Mouse (Mus musculus) cerebellum, adult 9-11 months (tissue): Measurements from ENCODE around the gene Bdp1.

Experiments used
- DNase-seq: peaks from one replicate; pipeline ENCODE4 v3.0.0; 2022

The Bdp1 gene

DNA sequence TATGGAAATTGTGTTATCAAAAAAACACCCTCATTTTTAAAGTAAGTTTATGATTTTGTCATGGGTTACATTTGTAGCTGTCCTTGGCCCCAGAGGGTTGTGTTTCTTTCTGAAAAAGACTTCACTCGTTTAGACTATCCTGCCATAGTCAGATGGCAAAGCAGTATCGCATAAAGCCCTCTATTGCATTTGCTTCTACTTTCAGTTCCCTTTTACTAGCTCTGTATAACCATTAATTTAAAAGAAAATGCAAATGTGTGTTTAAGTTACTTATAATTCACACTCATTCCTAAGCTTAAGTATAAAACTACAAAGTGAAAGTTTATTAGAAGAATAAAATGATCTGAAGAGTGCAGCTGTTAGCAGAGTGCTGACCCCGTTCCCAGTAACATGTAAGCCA lies 104.8 kb downstream of the Bdp1 start:
- DNase-seq = no peak

DNA sequence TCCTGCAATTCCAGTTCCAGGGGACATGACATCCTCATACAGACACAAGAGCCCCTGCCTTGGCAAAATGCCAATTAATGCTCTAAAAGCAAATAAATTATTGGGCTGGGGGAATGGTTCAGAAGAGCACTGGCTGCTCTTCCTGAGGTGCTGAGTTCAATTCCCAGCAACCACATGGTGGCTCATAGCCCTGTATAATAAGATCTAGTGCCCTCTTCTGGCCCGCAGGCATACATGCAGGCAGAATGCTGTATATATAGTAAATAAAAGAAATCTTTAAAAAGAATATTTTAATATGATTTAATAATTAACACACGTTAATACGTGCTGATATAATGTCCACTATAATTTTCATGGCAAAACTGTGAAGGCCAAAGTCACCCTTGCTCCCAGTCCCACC lies 105.8 kb downstream of the Bdp1 start:
- DNase-seq = no peak

DNA sequence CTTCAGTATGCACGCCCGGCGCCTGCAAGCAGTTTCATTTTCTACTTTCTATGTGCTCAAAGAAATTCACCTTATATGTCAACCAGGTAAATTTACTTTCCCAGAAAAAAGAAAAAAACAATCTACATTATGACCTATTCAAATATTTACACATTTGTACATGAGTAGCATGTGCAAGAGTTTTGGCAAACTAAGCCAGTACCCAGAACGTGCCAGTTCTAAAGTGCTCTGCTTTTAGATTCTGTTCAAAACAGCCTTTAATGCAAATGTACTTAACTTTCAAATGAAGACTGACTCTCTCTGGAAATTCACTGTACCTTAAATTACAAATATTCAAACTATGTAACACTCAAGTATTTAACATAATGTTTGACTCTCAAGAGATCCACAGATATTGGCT lies 114.3 kb downstream of the Bdp1 start:
- DNase-seq = no peak

DNA sequence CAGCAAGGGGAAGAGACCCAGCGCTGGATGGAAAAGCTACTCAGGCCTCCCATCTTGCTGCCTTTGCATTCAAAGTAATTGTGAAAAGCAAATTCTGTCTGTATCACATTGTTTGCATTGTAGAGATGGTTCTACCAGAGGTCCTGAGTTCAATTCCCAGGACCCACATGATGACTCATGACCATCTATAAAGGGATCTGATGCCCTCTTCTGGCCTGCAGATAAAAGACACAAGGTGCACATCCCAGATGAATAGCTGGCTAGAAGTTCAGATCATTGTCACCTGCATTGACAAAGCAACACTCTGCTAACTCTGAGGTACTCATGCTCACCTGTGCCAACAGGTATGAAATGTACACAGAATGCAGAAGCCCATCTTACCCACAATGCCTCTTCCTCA lies 120.5 kb downstream of the Bdp1 start:
- DNase-seq = no peak

DNA sequence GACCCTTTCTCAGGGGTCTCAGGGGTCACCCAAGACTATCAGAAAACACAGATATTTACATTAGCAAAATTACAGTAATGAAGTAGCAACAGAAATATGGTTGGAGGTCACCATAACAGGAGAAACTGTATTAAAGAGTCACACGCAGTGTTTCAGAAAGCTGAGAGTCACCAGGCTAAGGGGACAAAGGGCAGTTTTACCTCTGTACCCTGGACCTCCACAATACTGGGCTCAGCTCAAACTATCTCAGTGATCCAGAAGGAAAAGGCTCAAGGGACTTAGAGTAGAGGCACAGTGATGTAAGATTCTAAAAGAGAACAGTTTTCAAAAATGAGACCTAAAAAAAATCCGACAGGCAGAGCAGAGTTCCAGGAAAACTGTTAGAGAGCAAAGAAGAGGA lies 124.5 kb downstream of the Bdp1 start:
- DNase-seq = no peak

DNA sequence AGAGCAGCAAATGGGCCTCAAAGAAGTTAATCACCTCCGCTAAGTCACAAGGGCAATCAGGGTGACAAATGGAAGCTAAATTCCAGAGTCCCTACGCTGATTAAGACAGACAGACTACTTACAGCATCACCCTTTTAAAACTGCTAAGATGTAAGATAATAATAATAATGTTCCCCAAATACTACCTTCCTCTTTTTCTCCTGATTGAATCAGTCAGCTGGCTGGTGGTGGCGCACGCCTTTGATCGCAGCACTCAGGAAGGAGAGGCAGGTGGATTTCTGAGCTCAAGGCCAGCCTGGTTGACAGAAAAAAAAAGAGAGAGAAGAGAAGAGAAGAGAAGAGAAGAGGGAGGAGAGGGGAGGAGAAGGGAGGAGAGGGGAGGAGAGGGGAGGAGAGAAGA lies 133.8 kb downstream of the Bdp1 start:
- DNase-seq = no peak
